Mouse (Mus musculus) heart, embryonic 14.5 days (tissue): ENCODE results near the gene Max. TPM values are rescaled to one million over a fixed set of nuclear protein-coding genes. Genes with fewer than 3 reads are reported as not detected.
A peak's percentile ranks its signal among the peaks of the same experiment; 100 is the strongest.

Experiments
- ATAC-seq: fragments of 200-750 bp; cut with Nextera tagmentation; 2 replicates; pipeline ENCODE4 v1.8.0; 2017; ENCODE audit warnings: low read depth, moderate TSS enrichment; ENCODE audit not compliant: insufficient number of reproducible peaks, insufficient read depth, low FRiP score
- H3K27ac ChIP-seq, 2 experiments: fragments of 200-500 bp in 1 of 2; fragments of 300-500 bp in 1 of 2; sonication (generic) in 1 of 2; replicated peaks in 1 of 2; 2 replicates each; pipeline ENCODE4 v1.5.1; 2012 to 2014; ENCODE audit warnings: low read depth in 2 of 2, low read length in 2 of 2, control low read depth in 1 of 2, mild to moderate bottlenecking in 1 of 2, mixed read lengths in 1 of 2; ENCODE audit not compliant: control insufficient read depth in 1 of 2, insufficient read depth in 1 of 2
- H3K27me3 ChIP-seq: fragments of 300-500 bp; sonication (generic); 2 replicates; pipeline ENCODE4 v1.6.1; 2014; ENCODE audit warnings: mild to moderate bottlenecking, low read length, control low read depth; ENCODE audit not compliant: control insufficient read depth, insufficient read depth
- H3K36me3 ChIP-seq: fragments of 300-500 bp; sonication (generic); 2 replicates; pipeline ENCODE4 v1.6.1; 2014; ENCODE audit warnings: mild to moderate bottlenecking, control low read depth, low read length, mixed read lengths; ENCODE audit not compliant: control insufficient read depth, insufficient read depth
- H3K4me1 ChIP-seq, 2 experiments: fragments of 200-500 bp in 1 of 2; fragments of 300-500 bp in 1 of 2; sonication (generic) in 1 of 2; 2 replicates each; pipeline ENCODE4 v1.6.1; 2012 to 2014; ENCODE audit warnings: low read length in 2 of 2, control low read depth in 1 of 2, mixed read lengths in 1 of 2; ENCODE audit not compliant: control insufficient read depth in 2 of 2, insufficient read depth in 2 of 2
- H3K4me2 ChIP-seq: fragments of 300-500 bp; sonication (generic); 2 replicates; pipeline ENCODE4 v1.6.1; 2014; ENCODE audit warnings: mild to moderate bottlenecking, low read length
- H3K4me3 ChIP-seq, 2 experiments: fragments of 200-500 bp in 1 of 2; fragments of 300-500 bp in 1 of 2; sonication (generic) in 1 of 2; 2 replicates each; pipeline ENCODE4 v1.5.1; 2012 to 2014; ENCODE audit warnings: low read length in 2 of 2, mild to moderate bottlenecking in 2 of 2, control low read depth in 1 of 2, low read depth in 1 of 2, moderate library complexity in 1 of 2; ENCODE audit not compliant: control insufficient read depth in 1 of 2, insufficient read depth in 1 of 2
- H3K9ac ChIP-seq: fragments of 300-500 bp; sonication (generic); 2 replicates; pipeline ENCODE4 v1.6.1; 2014; ENCODE audit warnings: mild to moderate bottlenecking, low read length
- H3K9me3 ChIP-seq: fragments of 300-500 bp; sonication (generic); 2 replicates; pipeline ENCODE4 v1.6.1; 2016; ENCODE audit warnings: low read length, control low read depth; ENCODE audit not compliant: control insufficient read depth
- WGBS: fragments of 180-500 bp; shearing (Covaris S2); extraction: QIAGEN DNeasy Blood & Tissue Kit; methylation state at CpG from one replicate; pipeline ENCODE4 v1.1.7; 2014; 5-methylcytosine and 5-hydroxymethylcytosine counted together
- polyA plus RNA-seq: library from polyadenylated mRNA; unstranded; fragments of >200 nt; fragmentation: Nextera tagmentation; extraction: Ambion mirVana; gene quantifications from 2 replicates; pipeline ENCODE4 v1.2.1, GENCODE M21; 2014

The Max gene
- polyA plus RNA-seq, 1 experiment from 2014 or later, result 21.7 TPM

DNA sequence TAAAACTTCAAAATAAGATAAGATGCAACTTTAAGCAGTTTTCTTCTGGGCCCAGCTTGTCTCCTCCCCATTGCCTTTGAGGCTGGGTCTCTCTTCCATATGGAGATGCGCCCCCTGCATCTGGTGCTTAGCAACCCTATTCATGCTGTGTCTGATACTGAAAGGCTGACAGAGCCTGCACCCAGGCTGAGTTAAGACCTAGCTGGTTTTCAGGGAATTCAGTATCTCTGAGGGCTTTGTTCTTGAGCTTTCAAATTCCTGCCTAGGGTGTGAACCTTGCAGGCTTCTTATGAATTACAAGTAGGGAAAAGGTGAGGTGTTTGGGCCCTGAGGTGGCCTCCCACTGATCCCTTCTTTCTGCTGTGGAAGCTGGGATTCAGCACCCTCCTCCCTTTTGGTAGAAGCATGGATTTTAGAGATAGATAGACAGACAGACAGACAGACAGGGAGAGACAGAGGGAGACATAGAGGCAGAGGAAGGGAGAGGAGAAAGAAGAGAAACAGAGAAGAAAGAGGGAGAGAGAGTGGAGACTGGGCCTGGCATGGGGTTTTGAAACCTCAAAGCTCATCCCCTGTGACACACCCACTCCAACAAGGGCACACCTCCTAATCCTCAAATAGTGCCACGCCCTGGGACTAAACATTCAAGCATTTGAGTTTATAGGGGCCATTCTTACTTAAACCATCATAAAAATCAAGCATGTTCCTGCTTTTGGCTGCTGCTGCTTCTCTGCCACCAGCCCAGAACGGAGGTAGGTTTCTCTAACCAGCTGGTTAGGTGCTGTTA lies 60.3 kb downstream of the Max start:
- H3K36me3 ChIP-seq, result peaks cover 11% of the 10 kb centered on the region; the same call in 1 of the 2 replicates
- no peaks in the 10 kb centered on the region for H3K9me3 ChIP-seq
- peaks cover 3 to 5% of the 10 kb centered on the region in 2 experiments; a peak in 2 of 4 replicates for H3K4me1 ChIP-seq
- H3K4me2 ChIP-seq, result no peak overlapping the region
- ATAC-seq, result no peak
- H3K27ac ChIP-seq, result no peak overlapping the region
- no peak overlapping the region for H3K9ac ChIP-seq
- no peaks in the 10 kb centered on the region for H3K27me3 ChIP-seq
- WGBS, result 84% methylated on average over 3 of the region's 3 CpGs
- no peak overlapping the region for H3K4me3 ChIP-seq

- ATAC-seq, result no peak
- peaks cover 11% of the 10 kb centered on the region; the same call in 1 of the 2 replicates for H3K36me3 ChIP-seq
- H3K4me1 ChIP-seq, result peaks cover 15 to 20% of the 10 kb centered on the region in 2 experiments
- H3K9ac ChIP-seq, result no peak overlapping the region
- H3K27me3 ChIP-seq, result no peaks in the 10 kb centered on the region
- WGBS, result 88% methylated on average over 10 of the region's 10 CpGs
- no peak overlapping the region for H3K4me3 ChIP-seq
- no peak overlapping the region for H3K27ac ChIP-seq
- H3K4me2 ChIP-seq, result no peak overlapping the region
- no peaks in the 10 kb centered on the region for H3K9me3 ChIP-seq
Measured at GRCm38 (mm10) chr12:76899261-76899975, 62.6 kb downstream of the Max start.

- Histone ChIP-seq H3K4me2 (no peak overlapping the region), H3K9me3 (no peaks in the 10 kb centered on the region), H3K4me3 (no peak overlapping the region), H3K27me3 (no peaks in the 10 kb centered on the region), H3K27ac (no peak overlapping the region), H3K4me1 (peaks cover 15 to 20% of the 10 kb centered on the region in 2 experiments), H3K36me3 (peaks cover 11% of the 10 kb centered on the region; the same call in 1 of the 2 replicates), H3K9ac (no peak overlapping the region)
- no peak for ATAC-seq
Measured at GRCm38 (mm10) chr12:76898141-76898540, 63.9 kb downstream of the Max start.

DNA sequence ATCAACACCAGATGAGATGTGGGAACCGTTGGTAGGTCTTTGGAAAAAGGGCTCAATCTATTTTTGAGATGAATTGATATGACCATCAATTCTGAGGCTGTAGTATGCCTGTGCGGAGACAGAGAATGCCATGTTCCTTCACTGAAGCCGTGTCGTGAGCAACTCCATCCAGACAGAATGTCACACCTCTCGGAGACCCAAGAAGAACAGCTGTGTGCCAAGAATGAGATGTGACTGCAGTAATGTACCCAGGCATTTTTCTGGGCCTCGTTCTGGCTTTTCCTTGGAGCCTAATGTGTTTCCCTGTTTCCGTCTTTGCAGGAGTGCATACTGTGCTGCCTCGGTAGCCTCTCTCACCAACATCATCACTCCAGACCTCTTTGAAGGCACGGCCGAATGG lies 65.0 kb downstream of the Max start:
- Histone ChIP-seq H3K27me3 (no peaks in the 10 kb centered on the region), H3K27ac (no peak overlapping the region), H3K4me3 (no peak overlapping the region), H3K4me1 (peaks cover 15 to 20% of the 10 kb centered on the region in 2 experiments), H3K36me3 (peaks cover 15% of the 10 kb centered on the region), H3K9me3 (no peaks in the 10 kb centered on the region), H3K9ac (no peak overlapping the region), H3K4me2 (no peak overlapping the region)
- no peak for ATAC-seq
- WGBS, result 85% methylated on average over 10 of the region's 10 CpGs

GRCm38 (mm10) chr12:76896566-76896965 lies 65.4 kb downstream of the Max start:
- Histone ChIP-seq H3K4me1 (peaks cover 15 to 23% of the 10 kb centered on the region in 2 experiments), H3K4me3 (no peak overlapping the region), H3K4me2 (no peak overlapping the region), H3K36me3 (peaks cover 19% of the 10 kb centered on the region), H3K9me3 (no peaks in the 10 kb centered on the region), H3K9ac (no peak overlapping the region), H3K27me3 (no peaks in the 10 kb centered on the region), H3K27ac (peak overlapping the region in 1 of 2 experiments; percentile 37; a peak in 1 of 4 replicates)
- no peak for ATAC-seq
- WGBS, result 75% methylated on average over 4 of the region's 4 CpGs

- Histone ChIP-seq H3K9ac (no peak overlapping the region), H3K4me2 (no peak overlapping the region), H3K27me3 (no peaks in the 10 kb centered on the region), H3K4me1 (peaks cover 15 to 23% of the 10 kb centered on the region in 2 experiments), H3K4me3 (no peak overlapping the region), H3K36me3 (peaks cover 19% of the 10 kb centered on the region), H3K27ac (peak overlapping the region; percentile 58 to 59), H3K9me3 (no peaks in the 10 kb centered on the region)
- WGBS, result 6% methylated on average over 7 of the region's 7 CpGs
- peak; percentile 64; the same call in 1 of the 2 replicates for ATAC-seq
Measured at GRCm38 (mm10) chr12:76895777-76896176, 66.2 kb downstream of the Max start.

- WGBS, result 63% methylated on average over 10 of the region's 10 CpGs
- Histone ChIP-seq H3K36me3 (peaks cover 19% of the 10 kb centered on the region), H3K4me3 (no peak overlapping the region), H3K27ac (peak overlapping the region; percentile 58 to 59), H3K4me1 (peaks cover 15 to 23% of the 10 kb centered on the region in 2 experiments), H3K9ac (no peak overlapping the region), H3K4me2 (no peak overlapping the region), H3K9me3 (no peaks in the 10 kb centered on the region), H3K27me3 (no peaks in the 10 kb centered on the region)
- no peak for ATAC-seq
Measured at GRCm38 (mm10) chr12:76894792-76895559, 67.0 kb downstream of the Max start.
